Mouse (Mus musculus) heart, postnatal 0 days (tissue): ENCODE measurements at regions not wholly inside any gene's neighbourhood (a gene's known extent, or its start where the extent isn't known, plus 50 kb on each side); places are given as distances from the start of the nearest gene placed in this dataset.
A peak's percentile ranks its signal among the peaks of the same experiment; 100 is the strongest.

Experiments
- ATAC-seq: fragments of 200-750 bp; cut with Nextera tagmentation; 2 replicates; pipeline ENCODE4 v1.8.0; 2017; ENCODE audit warnings: low read depth, moderate number of reproducible peaks, moderate library complexity; ENCODE audit not compliant: insufficient read depth
- DNase-seq: peaks from one replicate; pipeline ENCODE4 v3.0.0-alpha.2; 2016; ENCODE audit warnings: low spot score
- H3K27ac ChIP-seq: fragments of 300-500 bp; sonication (generic); 2 replicates; pipeline ENCODE4 v1.5.1; 2014; ENCODE audit warnings: low read depth, mild to moderate bottlenecking
- H3K27me3 ChIP-seq: fragments of 300-500 bp; sonication (generic); 2 replicates; pipeline ENCODE4 v1.6.1; 2014; ENCODE audit warnings: low read length, mixed read lengths; ENCODE audit not compliant: control insufficient read depth, insufficient read depth
- H3K36me3 ChIP-seq: fragments of 300-500 bp; sonication (generic); replicated peaks from 2 replicates; pipeline ENCODE4 v1.6.1; 2014; ENCODE audit warnings: low read length, mixed read lengths; ENCODE audit not compliant: control insufficient read depth, insufficient read depth
- H3K4me1 ChIP-seq: fragments of 300-500 bp; sonication (generic); 2 replicates; pipeline ENCODE4 v1.6.1; 2014; ENCODE audit warnings: antibody characterized with exemption; ENCODE audit not compliant: control insufficient read depth, insufficient read depth
- H3K4me2 ChIP-seq: fragments of 300-500 bp; sonication (generic); 2 replicates; pipeline ENCODE4 v1.6.1; 2014; ENCODE audit warnings: low read depth, mild to moderate bottlenecking, low read length, moderate library complexity
- H3K4me3 ChIP-seq: fragments of 300-500 bp; sonication (generic); 2 replicates; pipeline ENCODE4 v1.5.1; 2014; ENCODE audit warnings: low read depth, low read length
- H3K9ac ChIP-seq: fragments of 300-500 bp; sonication (generic); replicated peaks from 2 replicates; pipeline ENCODE4 v1.6.1; 2014; ENCODE audit warnings: low read depth, low read length, mixed read lengths
- H3K9me3 ChIP-seq: fragments of 300-500 bp; sonication (generic); replicated peaks from 2 replicates; pipeline ENCODE4 v1.6.1; 2016; ENCODE audit warnings: low read length; ENCODE audit not compliant: control insufficient read depth
- CTCF ChIP-seq: IDR thresholded peaks from 2 replicates; pipeline ENCODE4 v1.5.1; 2016; ENCODE audit warnings: antibody characterized with exemption, control low read depth, low read depth
- EP300 ChIP-seq: IDR thresholded peaks from 2 replicates; pipeline ENCODE4 v1.6.1; 2016; ENCODE audit warnings: antibody characterized with exemption, low read depth
- WGBS: fragments of 180-500 bp; shearing (Covaris S2); extraction: QIAGEN DNeasy Blood & Tissue Kit; methylation state at CpG from one replicate; pipeline ENCODE4 v1.1.7; 2014; 5-methylcytosine and 5-hydroxymethylcytosine counted together

DNA sequence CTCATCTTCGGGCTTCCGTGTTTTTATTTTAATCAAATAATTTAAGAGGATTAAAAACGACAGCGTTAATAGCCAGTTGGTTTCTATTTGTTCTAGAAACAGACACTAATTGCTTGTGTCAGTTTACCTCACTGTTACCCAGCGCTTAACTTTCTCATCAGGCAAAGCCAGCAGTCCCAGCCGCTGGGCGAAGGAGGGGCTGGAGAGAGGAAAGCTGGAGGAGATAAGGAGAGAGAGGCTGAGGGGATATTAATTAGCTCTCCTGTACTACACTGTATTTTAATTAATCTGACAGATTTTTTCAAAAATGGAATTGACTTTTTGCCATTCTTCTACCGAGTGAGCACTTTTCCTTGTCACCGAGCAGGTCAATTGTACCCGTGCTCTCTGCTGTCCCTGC lies 559.5 kb upstream of the Mki67 start:
- H3K4me3 ChIP-seq: no peak overlapping the region
- H3K27me3 ChIP-seq: no peaks in the 10 kb centered on the region
- WGBS: 48% methylated on average over 10 of the region's 10 CpGs
- H3K4me2 ChIP-seq: peak overlapping the region; percentile 6; the same call in 1 of the 2 replicates
- H3K36me3 ChIP-seq: no peaks in the 10 kb centered on the region
- no peak for ATAC-seq
- H3K27ac ChIP-seq: no peak overlapping the region
- H3K9me3 ChIP-seq: no peaks in the 10 kb centered on the region
- DNase-seq: no peak
- no peak overlapping the region for H3K9ac ChIP-seq
- H3K4me1 ChIP-seq: no peaks in the 10 kb centered on the region
- no peak for TF ChIP-seq CTCF
- no peak for TF ChIP-seq EP300

GRCm38 (mm10) chr7:136283770-136284169 lies 567.6 kb upstream of the Mki67 start:
- Histone ChIP-seq H3K4me1 (no peaks in the 10 kb centered on the region), H3K9ac (no peak overlapping the region), H3K36me3 (no peaks in the 10 kb centered on the region), H3K27me3 (no peaks in the 10 kb centered on the region), H3K4me2 (no peak overlapping the region), H3K27ac (no peak overlapping the region), H3K4me3 (no peak overlapping the region), H3K9me3 (no peaks in the 10 kb centered on the region)
- WGBS: 83% methylated on average over 6 of the region's 6 CpGs
- TF ChIP-seq CTCF: no peak
- no peak for TF ChIP-seq EP300
- no peak for ATAC-seq
- DNase-seq: no peak

- no peaks in the 10 kb centered on the region for H3K27me3 ChIP-seq
- H3K4me1 ChIP-seq: no peaks in the 10 kb centered on the region
- no peak for DNase-seq
- H3K4me2 ChIP-seq: no peak overlapping the region
- no peak for ATAC-seq
- WGBS: 82% methylated on average over 1 of the region's 1 CpGs
- no peaks in the 10 kb centered on the region for H3K36me3 ChIP-seq
- TF ChIP-seq CTCF (no peak), EP300 (no peak)
- no peak overlapping the region for H3K4me3 ChIP-seq
- H3K27ac ChIP-seq: no peak overlapping the region
- no peak overlapping the region for H3K9ac ChIP-seq
- H3K9me3 ChIP-seq: 0 out of 2 replicates have a peak, but pooled peaks cover 4% of the 10 kb centered on the region
Observed at GRCm38 (mm10) chr7:136285606-136286005, 569.4 kb upstream of the Mki67 start.

DNA sequence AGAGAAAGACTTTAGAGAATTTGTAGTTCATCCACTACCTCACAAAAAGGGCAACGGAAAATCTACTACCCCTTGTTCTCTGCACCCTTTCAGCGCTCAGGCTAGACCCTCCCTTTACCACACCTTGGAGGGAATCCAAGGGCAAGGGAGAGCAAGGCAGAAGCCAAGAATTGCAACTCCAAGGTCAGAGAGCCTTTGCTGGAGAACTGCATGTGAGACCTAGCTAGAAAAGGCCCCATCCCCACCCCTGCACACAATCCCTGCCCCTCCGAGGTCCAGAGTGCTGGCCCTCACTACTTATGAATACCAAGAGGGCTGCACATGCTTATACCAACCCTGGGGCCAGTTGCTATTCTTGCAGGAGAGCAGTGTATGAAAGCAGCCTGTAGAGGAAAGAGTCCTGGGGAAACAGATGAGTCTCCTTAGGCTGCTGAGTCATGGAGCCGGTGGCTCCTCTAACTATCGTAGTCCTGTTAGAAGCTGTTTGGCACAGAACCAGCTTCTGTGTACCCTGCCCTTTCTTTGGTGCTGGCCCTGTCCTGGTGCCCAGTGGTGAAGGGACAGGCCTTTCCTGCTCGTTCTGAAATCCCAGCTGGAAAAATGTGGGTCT lies 577.5 kb upstream of the Mki67 start:
- no peak for DNase-seq
- no peaks in the 10 kb centered on the region for H3K4me1 ChIP-seq
- H3K4me3 ChIP-seq: no peak overlapping the region
- no peak overlapping the region for H3K4me2 ChIP-seq
- H3K9me3 ChIP-seq: 0 out of 2 replicates have a peak, but pooled peaks cover 4% of the 10 kb centered on the region
- TF ChIP-seq CTCF (no peak), EP300 (no peak)
- ATAC-seq: no peak
- H3K27ac ChIP-seq: no peak overlapping the region
- H3K9ac ChIP-seq: no peak overlapping the region
- no peaks in the 10 kb centered on the region for H3K36me3 ChIP-seq
- 32% methylated on average over 6 of the region's 6 CpGs for WGBS
- H3K27me3 ChIP-seq: no peaks in the 10 kb centered on the region

DNA sequence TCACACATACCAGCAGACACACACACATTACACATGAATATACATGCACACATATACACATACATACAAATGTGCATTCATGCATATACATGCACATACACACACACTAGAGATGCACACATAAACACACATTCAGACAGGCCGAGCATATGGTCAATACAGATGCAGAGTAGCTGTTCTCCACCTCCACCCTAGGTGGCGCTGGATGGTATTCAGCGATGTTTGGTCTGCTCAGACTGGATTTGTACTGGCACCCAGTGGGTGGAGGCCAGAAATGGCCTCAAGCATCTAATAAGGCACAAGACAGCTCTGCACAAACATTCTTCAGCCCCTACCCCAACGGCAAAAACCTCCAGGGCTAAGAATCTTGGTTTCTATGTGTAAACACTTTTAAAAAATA lies 578.3 kb upstream of the Mki67 start:
- H3K4me3 ChIP-seq: no peak overlapping the region
- H3K9ac ChIP-seq: no peak overlapping the region
- DNase-seq (no peak), ATAC-seq (no peak)
- H3K27me3 ChIP-seq: no peaks in the 10 kb centered on the region
- H3K4me2 ChIP-seq: no peak overlapping the region
- WGBS: 39% methylated on average over 4 of the region's 4 CpGs
- no peaks in the 10 kb centered on the region for H3K4me1 ChIP-seq
- no peak overlapping the region for H3K27ac ChIP-seq
- H3K36me3 ChIP-seq: no peaks in the 10 kb centered on the region
- no peak for TF ChIP-seq EP300
- peak; percentile 74 for TF ChIP-seq CTCF
- no peaks in the 10 kb centered on the region for H3K9me3 ChIP-seq

- TF ChIP-seq CTCF: peak; percentile 52
- TF ChIP-seq EP300: no peak
- ATAC-seq (no peak), DNase-seq (no peak)
- no peak overlapping the region for H3K4me2 ChIP-seq
- H3K9me3 ChIP-seq: no peaks in the 10 kb centered on the region
- H3K27me3 ChIP-seq: no peaks in the 10 kb centered on the region
- H3K27ac ChIP-seq: no peak overlapping the region
- 61% methylated on average over 2 of the region's 2 CpGs for WGBS
- no peaks in the 10 kb centered on the region for H3K4me1 ChIP-seq
- H3K36me3 ChIP-seq: no peaks in the 10 kb centered on the region
- H3K9ac ChIP-seq: no peak overlapping the region
- no peak overlapping the region for H3K4me3 ChIP-seq
Observed at GRCm38 (mm10) chr7:136297901-136298513, 581.8 kb upstream of the Mki67 start.
